ENCODE assay signal across 13 mouse cellular contexts in the genomic region with DNA sequence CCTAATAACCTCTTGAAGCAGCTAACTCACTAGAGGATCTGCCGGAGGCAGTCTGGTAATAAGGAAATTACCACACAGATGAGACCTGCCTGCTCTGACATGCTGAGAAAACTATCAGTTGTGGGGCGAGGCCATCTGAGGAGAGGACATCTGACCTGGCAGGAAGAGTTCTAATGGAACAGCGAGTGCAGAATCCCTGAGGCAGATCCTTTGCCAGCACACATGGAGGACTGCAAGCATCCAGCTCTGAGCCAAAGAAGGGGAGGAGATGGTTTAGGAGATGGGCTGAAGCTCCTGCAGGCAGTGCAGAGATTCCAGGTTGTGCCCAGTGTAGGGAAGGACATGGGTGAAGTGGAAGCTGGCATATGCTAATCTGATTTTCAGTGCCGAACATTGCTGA.
"Had no signal": no experiment of that assay in that cellular context is flagged by ENCODE, and none has a peak within 500 bp of the region (broad histone marks: within the 10 kb centered on the region; RNA-seq: fewer than 3 reads in every experiment).

No protein-coding gene starts in this region.

- DNase-seq: lung, adult 18-20 months; lung, embryonic 14.5 days; lung, postnatal 10 days; lung, postnatal 4 days; midbrain, embryonic 14.5 days; retina, postnatal 1 day; right cerebral cortex, adult 18-20 months; right cerebral cortex, postnatal 25 days; right cerebral cortex, postnatal 4 days; spleen, adult 18-20 months; thymus, adult 18-20 months; thymus, postnatal 14 days; thymus, postnatal 36 days had no signal
